Mouse (Mus musculus) limb, embryonic 14.5 days (tissue): ENCODE measurements at regions not wholly inside any gene's neighbourhood (a gene's known extent, or its start where the extent isn't known, plus 50 kb on each side); places are given as distances from the start of the nearest gene placed in this dataset.

ENCODE experiments used
- ATAC-seq: fragments of 200-750 bp; cut with Nextera tagmentation; 2 replicates; pipeline ENCODE4 v1.8.0; 2017; ENCODE audit warnings: low read depth, moderate number of reproducible peaks, moderate TSS enrichment; ENCODE audit not compliant: low FRiP score
- DNase-seq: peaks from one replicate; pipeline ENCODE4 v3.0.0-alpha.2; 2015; ENCODE audit warnings: low spot score
- H3K27ac ChIP-seq: fragments of 300-500 bp; sonication (generic); replicated peaks from 2 replicates; pipeline ENCODE4 v1.5.1; 2014; ENCODE audit warnings: low read depth, mild to moderate bottlenecking, low read length, moderate library complexity, mixed read lengths
- H3K27me3 ChIP-seq: fragments of 300-500 bp; sonication (generic); 2 replicates; pipeline ENCODE4 v1.6.1; 2014; ENCODE audit warnings: low read length, mixed read lengths; ENCODE audit not compliant: control insufficient read depth, insufficient read depth
- H3K36me3 ChIP-seq: fragments of 300-500 bp; sonication (generic); 2 replicates; pipeline ENCODE4 v1.6.1; 2014; ENCODE audit warnings: mild to moderate bottlenecking, low read length, moderate library complexity, mixed read lengths; ENCODE audit not compliant: control insufficient read depth, insufficient read depth
- H3K4me1 ChIP-seq: fragments of 300-500 bp; sonication (generic); 2 replicates; pipeline ENCODE4 v1.6.1; 2014; ENCODE audit warnings: antibody characterized with exemption, low read length, mixed read lengths; ENCODE audit not compliant: control insufficient read depth, insufficient read depth
- H3K4me2 ChIP-seq: fragments of 300-500 bp; sonication (generic); replicated peaks from 2 replicates; pipeline ENCODE4 v1.6.1; 2014; ENCODE audit warnings: low read depth, mild to moderate bottlenecking, low read length, moderate library complexity; ENCODE audit not compliant: severe bottlenecking
- H3K4me3 ChIP-seq: fragments of 300-500 bp; sonication (generic); replicated peaks from 2 replicates; pipeline ENCODE4 v1.5.1; 2014; ENCODE audit warnings: low read length
- H3K9ac ChIP-seq: fragments of 300-500 bp; sonication (generic); 2 replicates; pipeline ENCODE4 v1.6.1; 2014; ENCODE audit warnings: mild to moderate bottlenecking, low read depth, low read length, moderate library complexity; ENCODE audit not compliant: severe bottlenecking
- H3K9me3 ChIP-seq: fragments of 300-500 bp; sonication (generic); 2 replicates; pipeline ENCODE4 v1.6.1; 2016; ENCODE audit warnings: low read length; ENCODE audit not compliant: control insufficient read depth
- POLR2A ChIP-seq: fragments of 200-500 bp; IDR thresholded peaks from 2 replicates; pipeline ENCODE4 v1.8.0; 2012; ENCODE audit warnings: inconsistent platforms, mild to moderate bottlenecking, moderate library complexity, borderline replicate concordance; ENCODE audit not compliant: insufficient read depth, insufficient read length; ENCODE audit errors: extremely low read depth
- WGBS: fragments of 180-500 bp; shearing (Covaris S2); extraction: QIAGEN DNeasy Blood & Tissue Kit; methylation state at CpG from one replicate; pipeline ENCODE4 v1.1.7; 2014; 5-methylcytosine and 5-hydroxymethylcytosine counted together

DNA sequence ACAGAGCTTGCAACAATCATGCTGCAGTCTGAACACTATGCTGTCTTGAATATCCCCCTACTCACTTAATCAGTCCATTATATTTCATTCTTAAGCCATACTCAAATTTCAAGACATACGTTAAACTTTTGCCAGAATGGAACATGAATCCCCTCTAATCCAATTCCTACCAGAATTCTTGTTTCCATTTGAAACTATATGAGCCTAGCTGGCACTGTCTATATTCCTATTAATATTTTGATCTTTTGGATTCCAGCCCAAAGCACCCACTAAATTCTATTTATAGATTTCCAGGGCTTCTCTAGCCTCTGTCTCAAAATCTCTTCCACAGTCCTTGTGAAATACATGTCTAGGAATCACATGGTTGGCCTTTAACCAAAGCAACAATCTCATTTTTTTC is 528.9 kb upstream of the Id2 start:
- Histone ChIP-seq H3K9me3 (no peaks in the 10 kb centered on the region), H3K36me3 (no peaks in the 10 kb centered on the region), H3K27ac (no peak overlapping the region), H3K4me3 (no peak overlapping the region), H3K4me1 (no peaks in the 10 kb centered on the region), H3K4me2 (no peak overlapping the region), H3K27me3 (no peaks in the 10 kb centered on the region), H3K9ac (no peak overlapping the region)
- TF ChIP-seq POLR2A: no peak
- ATAC-seq (no peak; the same call in 1 of the 2 replicates), DNase-seq (peak; percentile 55)
- WGBS: 40% methylated on average over 1 of the region's 1 CpGs

DNA sequence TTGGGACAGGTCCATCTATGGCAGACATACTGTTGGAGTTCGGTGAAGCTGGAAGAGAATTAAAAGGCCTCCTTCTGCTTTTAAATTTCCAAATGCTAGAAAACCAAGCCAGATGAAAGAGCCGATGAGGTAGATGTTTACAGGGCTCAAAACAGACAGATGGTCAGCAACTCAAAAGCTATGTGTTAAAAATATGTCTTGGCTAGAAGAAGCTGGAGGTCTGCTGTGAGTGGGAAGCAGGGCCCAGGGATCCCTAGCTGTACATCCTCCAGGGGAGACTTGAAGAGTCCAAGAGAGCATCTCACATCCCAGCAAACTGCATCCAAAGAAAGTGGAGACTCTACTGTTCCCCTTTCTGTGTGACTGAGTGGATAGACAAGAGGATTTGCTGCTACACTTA is 526.5 kb upstream of the Id2 start:
- ATAC-seq: no peak
- no peak for TF ChIP-seq POLR2A

DNA sequence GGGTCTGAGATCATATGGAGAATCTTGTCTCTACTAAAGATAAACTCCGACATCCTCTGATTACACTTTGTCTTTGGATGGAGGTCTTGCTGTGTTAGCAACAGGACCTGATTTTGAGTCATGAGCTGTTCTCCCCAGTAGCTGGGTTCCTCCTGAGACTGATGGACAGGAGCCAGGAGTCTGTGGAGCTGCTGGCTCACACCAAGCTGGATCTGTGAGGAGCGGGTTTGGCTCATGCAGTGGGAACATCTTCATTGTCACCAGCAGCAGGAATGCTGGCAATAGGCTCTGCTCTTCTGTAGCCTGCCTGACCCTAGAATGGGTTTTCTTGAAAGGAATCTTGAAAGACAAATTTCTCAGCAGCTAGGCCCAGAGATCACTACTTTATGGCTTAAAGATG is 524.2 kb upstream of the Id2 start:
- Histone ChIP-seq H3K4me2 (no peak overlapping the region), H3K4me1 (peaks cover 5% of the 10 kb centered on the region), H3K36me3 (no peaks in the 10 kb centered on the region), H3K27ac (no peak overlapping the region), H3K9me3 (no peaks in the 10 kb centered on the region), H3K4me3 (no peak overlapping the region), H3K27me3 (no peaks in the 10 kb centered on the region), H3K9ac (no peak overlapping the region)
- TF ChIP-seq POLR2A: no peak
- 96% methylated on average over 2 of the region's 2 CpGs for WGBS
- no peak for DNase-seq
- no peak for ATAC-seq

More for the DNA sequence above, 526.5 kb upstream of the Id2 start:
- 88% methylated on average over 2 of the region's 2 CpGs for WGBS
- Histone ChIP-seq H3K36me3 (no peaks in the 10 kb centered on the region), H3K27me3 (no peaks in the 10 kb centered on the region), H3K9me3 (no peaks in the 10 kb centered on the region), H3K27ac (no peak overlapping the region), H3K4me1 (no peaks in the 10 kb centered on the region), H3K4me2 (no peak overlapping the region), H3K9ac (no peak overlapping the region), H3K4me3 (no peak overlapping the region)
- DNase-seq: no peak

DNA sequence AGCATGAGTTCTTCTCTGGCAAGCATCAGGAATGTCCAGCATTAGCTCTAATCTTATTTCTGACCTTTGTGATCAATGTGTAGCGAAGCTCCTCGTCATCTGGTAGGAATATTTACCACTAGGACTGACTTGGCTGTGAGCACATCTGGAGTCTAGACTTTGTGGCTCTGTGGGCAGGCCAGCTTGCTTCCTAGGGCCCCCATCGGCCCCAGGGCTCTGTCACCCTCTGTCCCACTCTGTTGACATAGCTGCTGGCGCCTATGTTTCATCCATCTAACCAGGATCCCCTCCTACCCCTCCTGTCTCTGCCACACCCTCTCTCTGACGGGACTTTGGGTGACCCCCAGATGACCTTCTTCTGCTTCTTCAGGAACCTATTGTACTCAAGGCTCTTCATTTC is 520.6 kb upstream of the Id2 start:
- Histone ChIP-seq H3K4me2 (no peak overlapping the region), H3K36me3 (no peaks in the 10 kb centered on the region), H3K4me1 (peaks cover 5% of the 10 kb centered on the region), H3K27me3 (no peaks in the 10 kb centered on the region), H3K9me3 (no peaks in the 10 kb centered on the region), H3K9ac (no peak overlapping the region), H3K4me3 (no peak overlapping the region), H3K27ac (no peak overlapping the region)
- WGBS: 28% methylated on average over 5 of the region's 5 CpGs
- TF ChIP-seq POLR2A: no peak
- DNase-seq: no peak
- ATAC-seq: no peak

DNA sequence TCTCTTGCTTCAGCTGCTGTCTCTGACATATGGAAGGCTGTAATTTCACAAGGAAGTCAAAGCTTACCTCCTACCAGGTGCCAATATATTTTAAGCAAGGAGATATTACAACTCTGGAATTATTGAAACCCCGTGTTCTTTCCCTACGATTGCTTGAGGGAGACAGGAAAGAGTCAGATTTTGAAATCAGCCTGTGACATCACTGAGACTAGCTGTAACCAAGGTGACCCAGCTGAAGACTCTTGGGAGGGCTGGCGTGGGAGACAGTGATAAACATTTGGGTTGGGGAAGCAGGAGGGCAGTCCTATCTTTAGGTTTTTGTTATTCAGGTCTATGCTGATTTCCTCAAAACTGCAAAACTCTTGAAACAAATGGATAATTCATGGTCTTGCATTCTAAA is 518.4 kb upstream of the Id2 start:
- WGBS: 39% methylated on average over 3 of the region's 3 CpGs
- TF ChIP-seq POLR2A: no peak

DNA sequence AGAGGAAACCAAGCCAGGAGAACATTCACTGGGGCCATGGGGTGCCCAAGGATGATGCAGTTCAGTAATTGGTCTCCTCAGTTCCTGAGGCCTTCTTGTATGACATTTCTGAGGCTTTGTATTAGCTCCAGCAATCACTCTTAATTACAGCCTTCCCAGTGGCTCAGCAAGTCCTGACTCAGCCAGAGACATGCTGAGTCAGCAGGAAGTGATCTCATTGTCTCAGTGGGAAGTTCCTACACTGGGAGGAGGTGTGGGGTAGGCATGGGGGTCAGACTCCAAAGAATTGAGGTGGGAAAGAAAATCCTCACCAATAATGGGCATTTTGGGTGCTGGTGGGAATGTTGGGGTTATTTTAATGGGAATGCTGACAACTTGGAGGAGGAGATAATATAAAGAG is 516.5 kb upstream of the Id2 start:
- ATAC-seq (no peak), DNase-seq (no peak)
- Histone ChIP-seq H3K27ac (no peak overlapping the region), H3K36me3 (no peaks in the 10 kb centered on the region), H3K4me3 (no peak overlapping the region), H3K4me2 (no peak overlapping the region), H3K9ac (no peak overlapping the region), H3K9me3 (no peaks in the 10 kb centered on the region), H3K4me1 (peaks cover 7% of the 10 kb centered on the region), H3K27me3 (no peaks in the 10 kb centered on the region)
- no peak for TF ChIP-seq POLR2A

More for the DNA sequence above, 518.4 kb upstream of the Id2 start:
- H3K9me3 ChIP-seq: no peaks in the 10 kb centered on the region
- no peak overlapping the region for H3K27ac ChIP-seq
- no peak overlapping the region for H3K9ac ChIP-seq
- DNase-seq (no peak), ATAC-seq (no peak)
- no peak overlapping the region for H3K4me2 ChIP-seq
- no peaks in the 10 kb centered on the region for H3K36me3 ChIP-seq
- H3K4me1 ChIP-seq: peaks cover 5% of the 10 kb centered on the region
- no peaks in the 10 kb centered on the region for H3K27me3 ChIP-seq
- H3K4me3 ChIP-seq: no peak overlapping the region
